Mouse (Mus musculus) cerebellum, adult (tissue): ENCODE data around the gene Acaca.
"Not testable (repeated sequence)": the region's sequence is repeated elsewhere in the genome, so short reads cannot be mapped to it uniquely, and the experiment has no call there.

Experiments
- ATAC-seq: cut with Nextera tagmentation; 2 replicates; pipeline ENCODE4 v1.9.2; 2017; ENCODE audit warnings: mild to moderate bottlenecking, moderate library complexity, mixed read lengths; ENCODE audit not compliant: insufficient number of reproducible peaks, low FRiP score, low TSS enrichment

Gene Acaca

DNA sequence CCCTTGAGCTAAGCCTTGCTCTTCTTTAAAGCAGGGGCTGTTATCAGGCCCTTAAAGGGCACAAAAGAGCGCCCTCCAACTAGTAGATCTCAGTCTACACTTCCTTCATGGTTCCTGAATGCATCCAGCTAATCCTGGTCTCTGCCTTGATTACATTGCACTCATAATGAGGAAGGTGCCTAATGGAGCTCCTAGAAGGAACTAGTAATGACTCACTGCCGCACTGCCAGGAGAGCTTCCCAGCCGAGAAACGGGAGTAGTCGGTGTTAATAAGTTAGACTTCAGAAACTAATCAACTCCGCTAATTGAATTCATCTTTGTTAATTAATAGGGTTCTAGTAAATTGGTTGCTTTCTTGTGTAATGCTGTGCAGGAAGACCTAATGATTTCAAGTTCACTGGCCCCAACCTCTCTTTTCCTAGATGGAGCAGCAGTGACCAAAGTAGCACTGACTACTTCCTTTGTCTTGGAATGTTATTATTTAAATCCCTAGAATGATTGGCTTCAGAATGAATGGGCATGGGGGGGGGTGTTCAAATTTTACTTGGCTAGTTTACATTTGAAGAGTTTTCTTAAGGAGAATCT is 176.8 kb downstream of the Acaca start:
- ATAC-seq: no peak

GRCm38 (mm10) chr11:84324032-84324752 is 194.7 kb downstream of the Acaca start:
- ATAC-seq: no peak

- ATAC-seq: no peak
Observed at GRCm38 (mm10) chr11:84327086-84327485, 197.6 kb downstream of the Acaca start.

DNA sequence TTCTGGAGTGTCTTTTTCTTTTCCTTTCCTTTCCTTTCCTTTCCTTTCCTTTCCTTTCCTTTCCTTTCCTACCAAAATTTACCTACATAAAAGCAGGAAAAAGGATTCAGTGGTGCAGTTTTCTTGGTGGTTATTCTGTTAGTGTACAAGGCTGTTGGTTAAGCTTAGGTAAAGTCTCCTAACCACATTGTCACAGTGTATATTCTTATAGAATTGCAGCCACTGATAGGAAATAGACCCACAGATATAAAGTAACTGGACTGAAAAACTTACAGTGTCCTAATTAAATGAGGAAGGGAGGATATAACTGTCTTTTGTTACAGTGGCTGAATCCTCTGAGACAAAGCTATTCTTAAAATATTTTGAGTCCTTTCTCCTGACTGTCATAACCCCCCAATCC is 202.9 kb downstream of the Acaca start:
- ATAC-seq: no peak

GRCm38 (mm10) chr11:84332860-84333259 is 203.4 kb downstream of the Acaca start:
- no peak for ATAC-seq

- ATAC-seq: not testable (repeated sequence)
Observed at GRCm38 (mm10) chr11:84338273-84338672, 208.8 kb downstream of the Acaca start.

- no peak for ATAC-seq
Observed at GRCm38 (mm10) chr11:84340630-84341029, 211.2 kb downstream of the Acaca start.

DNA sequence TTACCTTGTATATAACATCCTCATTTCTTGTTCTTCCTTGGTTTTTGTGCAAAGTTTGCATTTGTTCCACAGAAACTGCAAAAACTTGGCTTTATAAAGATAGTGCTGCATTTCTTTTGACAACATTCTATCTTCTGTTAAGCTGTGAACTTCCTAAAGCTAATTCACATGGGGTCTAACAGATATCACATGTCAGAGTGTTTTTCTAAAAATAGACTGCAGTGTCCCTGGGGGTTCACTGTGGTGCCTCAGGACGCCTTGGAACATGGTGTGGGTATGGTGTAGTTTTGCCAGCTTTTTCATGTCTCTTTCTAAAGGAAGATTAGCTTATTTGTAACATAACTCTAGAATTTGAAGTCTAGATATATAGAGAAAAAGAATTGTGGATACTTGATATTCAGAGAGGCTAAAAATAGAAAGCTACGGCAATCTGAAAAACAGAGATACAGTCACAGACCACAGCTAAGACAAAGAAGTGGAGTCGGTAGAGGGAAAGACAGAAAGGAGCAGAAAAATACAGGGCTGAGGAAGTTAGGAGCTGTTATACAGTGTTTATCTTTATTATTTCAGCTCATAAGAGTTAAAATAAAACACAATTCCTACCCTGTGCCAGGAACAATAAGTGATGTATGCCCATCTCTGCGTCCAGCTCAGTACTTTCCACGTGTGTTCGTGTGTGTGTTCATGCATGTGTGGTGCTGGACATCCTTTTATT is 215.2 kb downstream of the Acaca start:
- ATAC-seq: no peak

DNA sequence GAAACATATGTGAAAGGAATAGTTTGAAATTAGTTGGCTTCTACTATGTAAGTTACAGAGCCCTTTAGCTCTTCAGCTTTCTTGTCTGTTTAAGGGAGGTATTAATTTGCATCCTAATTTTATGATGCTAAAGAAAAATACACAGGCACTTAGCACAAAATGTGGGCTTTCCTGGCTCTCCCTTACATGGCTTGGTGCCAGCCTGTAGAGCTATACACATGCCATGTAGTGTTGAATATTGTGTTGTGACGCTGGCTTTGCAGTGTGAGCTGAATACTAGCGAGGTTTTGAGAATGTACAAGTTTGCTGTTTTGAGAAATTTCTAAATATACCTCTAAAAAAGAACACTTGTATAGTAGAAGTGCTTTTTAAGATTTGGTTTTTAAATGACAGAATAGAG is 218.3 kb downstream of the Acaca start:
- ATAC-seq: no peak

GRCm38 (mm10) chr11:84348843-84349825 is 219.7 kb downstream of the Acaca start:
- no peak for ATAC-seq

- no peak for ATAC-seq
Observed at GRCm38 (mm10) chr11:84351150-84351549, 221.7 kb downstream of the Acaca start.

- no peak for ATAC-seq
Observed at GRCm38 (mm10) chr11:84353058-84353726, 223.7 kb downstream of the Acaca start.

- no peak for ATAC-seq
Observed at GRCm38 (mm10) chr11:84357304-84357703, 227.8 kb downstream of the Acaca start.

DNA sequence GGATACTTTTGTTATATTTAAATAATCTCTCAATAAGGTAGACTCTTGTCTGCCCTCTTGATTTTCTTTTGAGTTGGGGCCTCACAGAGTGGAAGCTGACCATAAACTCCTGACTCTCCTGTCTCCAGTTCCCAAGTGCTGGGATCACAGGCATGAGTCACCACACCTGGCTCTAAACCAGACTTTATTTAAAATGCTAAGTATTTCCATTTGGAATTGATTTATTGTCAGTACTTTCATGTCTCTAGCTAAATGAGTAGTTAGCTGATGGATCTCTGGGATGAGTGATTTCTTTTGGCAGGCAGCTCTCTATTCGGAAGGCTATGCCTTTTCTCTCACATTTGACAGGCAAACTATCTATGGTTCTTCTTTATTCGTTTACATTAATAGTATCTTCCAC is 228.3 kb downstream of the Acaca start:
- no peak for ATAC-seq

DNA sequence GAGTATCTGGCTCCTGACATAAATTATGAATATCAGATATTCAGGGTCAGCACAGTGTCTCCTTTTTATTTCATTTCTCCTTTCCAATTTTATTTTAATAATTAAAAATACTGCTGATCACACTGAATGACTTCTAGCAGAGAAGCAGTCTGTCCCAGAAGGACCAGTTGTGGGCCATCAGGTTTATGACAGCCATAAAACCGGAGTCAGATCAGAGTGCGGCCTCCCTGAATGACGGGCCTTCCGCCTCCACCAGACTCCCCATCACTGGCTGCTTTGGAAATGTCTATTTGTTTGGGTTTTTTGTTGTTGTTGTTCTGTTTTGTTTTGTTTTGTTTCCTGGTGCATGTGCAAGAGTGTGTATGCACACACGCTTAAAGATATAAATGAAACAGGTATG is 232.1 kb downstream of the Acaca start:
- no peak for ATAC-seq

GRCm38 (mm10) chr11:84362633-84363243 is 233.3 kb downstream of the Acaca start:
- ATAC-seq: no peak

GRCm38 (mm10) chr11:84365313-84365712 is 235.8 kb downstream of the Acaca start:
- no peak for ATAC-seq

GRCm38 (mm10) chr11:84368902-84369301 is 239.4 kb downstream of the Acaca start:
- no peak for ATAC-seq

DNA sequence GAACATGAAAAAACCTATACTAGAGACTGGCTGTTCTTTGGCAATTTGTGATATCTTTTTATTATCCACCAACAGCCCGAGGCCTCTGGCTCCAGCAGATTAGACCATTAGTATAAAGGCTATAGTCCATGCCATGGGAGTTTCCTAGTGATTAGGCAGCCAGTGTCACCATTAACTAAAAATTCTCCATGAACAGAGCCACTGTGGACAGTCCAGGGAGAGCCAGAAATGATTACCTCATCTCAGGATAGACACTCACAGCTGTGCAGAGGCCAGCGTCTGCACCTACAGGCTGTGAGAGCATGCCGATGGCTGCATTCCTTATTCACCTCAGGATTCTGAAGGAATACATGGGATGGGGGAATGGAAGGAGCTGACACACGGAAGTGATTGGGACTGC is 243.7 kb downstream of the Acaca start:
- no peak for ATAC-seq
